Mouse (Mus musculus) midbrain, embryonic 16.5 days (tissue): ENCODE measurements around the gene Fam187b. TPM values are rescaled to one million over a fixed set of nuclear protein-coding genes. Genes with fewer than 3 reads are reported as not detected.
"Not testable (repeated sequence)": the region's sequence is repeated elsewhere in the genome, so short reads cannot be mapped to it uniquely, and the experiment has no call there.

Source experiments
- ATAC-seq: fragments of 200-750 bp; cut with Nextera tagmentation; 2 replicates; pipeline ENCODE4 v1.8.0; 2017; ENCODE audit warnings: moderate TSS enrichment
- H3K27ac ChIP-seq: fragments of 300-500 bp; sonication (generic); 2 replicates; pipeline ENCODE4 v1.5.1; 2014; ENCODE audit warnings: mild to moderate bottlenecking, low read length, mixed read lengths
- H3K27me3 ChIP-seq: fragments of 300-500 bp; sonication (generic); 2 replicates; pipeline ENCODE4 v1.6.1; 2014; ENCODE audit warnings: low read depth, low read length, mixed read lengths; ENCODE audit not compliant: control insufficient read depth, insufficient read depth
- H3K36me3 ChIP-seq: fragments of 300-500 bp; sonication (generic); 2 replicates; pipeline ENCODE4 v1.6.1; 2014; ENCODE audit warnings: mild to moderate bottlenecking, low read length, moderate library complexity, mixed read lengths; ENCODE audit not compliant: control insufficient read depth, insufficient read depth
- H3K4me1 ChIP-seq: fragments of 300-500 bp; sonication (generic); 2 replicates; pipeline ENCODE4 v1.6.1; 2014; ENCODE audit warnings: mild to moderate bottlenecking, low read length, mixed read lengths; ENCODE audit not compliant: control insufficient read depth, insufficient read depth
- H3K4me2 ChIP-seq: fragments of 300-500 bp; sonication (generic); 2 replicates; pipeline ENCODE4 v1.6.1; 2014; ENCODE audit warnings: mild to moderate bottlenecking, low read length, mixed read lengths
- H3K4me3 ChIP-seq: fragments of 300-500 bp; sonication (generic); 2 replicates; pipeline ENCODE4 v1.5.1; 2014; ENCODE audit warnings: low read depth, mild to moderate bottlenecking, low read length, moderate library complexity, mixed read lengths
- H3K9ac ChIP-seq: fragments of 300-500 bp; sonication (generic); 2 replicates; pipeline ENCODE4 v1.6.1; 2014; ENCODE audit warnings: low read depth, low read length, mixed read lengths
- H3K9me3 ChIP-seq: fragments of 300-500 bp; sonication (generic); replicated peaks from 2 replicates; pipeline ENCODE4 v1.6.1; 2014; ENCODE audit warnings: mild to moderate bottlenecking, low read length, mixed read lengths; ENCODE audit not compliant: control insufficient read depth, poor library complexity, severe bottlenecking
- WGBS: fragments of 180-500 bp; shearing (Covaris S2); extraction: QIAGEN DNeasy Blood & Tissue Kit; methylation state at CpG from one replicate; pipeline ENCODE4 v1.1.7; 2014; 5-methylcytosine and 5-hydroxymethylcytosine counted together
- polyA plus RNA-seq: library from polyadenylated mRNA; unstranded; fragments of >200 nt; fragmentation: Nextera tagmentation; extraction: Ambion mirVana; gene quantifications from 2 replicates; pipeline ENCODE4 v1.2.1, GENCODE M21; 2015

Fam187b gene
- polyA plus RNA-seq, 1 experiment from 2014 or later = 0.84 TPM

- H3K4me1 ChIP-seq, H3K9me3 ChIP-seq, H3K27me3 ChIP-seq, H3K4me2 ChIP-seq, H3K4me3 ChIP-seq, H3K27ac ChIP-seq, H3K36me3 ChIP-seq, H3K9ac ChIP-seq: not testable (repeated sequence)
- 88% methylated on average over 7 of the region's 7 CpGs for WGBS
- 0 out of 2 replicates have a peak, but pooled peaks have one; percentile 23 for ATAC-seq
Observed at GRCm38 (mm10) chr7:30945466-30945865, 28.1 kb upstream of the Fam187b start.

GRCm38 (mm10) chr7:30945876-30946275 lies 27.7 kb upstream of the Fam187b start:
- WGBS = 94% methylated on average over 7 of the region's 7 CpGs
- no peaks in the 10 kb centered on the region for H3K9me3 ChIP-seq
- H3K9ac ChIP-seq = no peak overlapping the region
- H3K4me3 ChIP-seq = no peak overlapping the region
- H3K4me2 ChIP-seq = no peak overlapping the region
- H3K36me3 ChIP-seq = peaks cover 2% of the 10 kb centered on the region
- H3K4me1 ChIP-seq = no peaks in the 10 kb centered on the region
- H3K27ac ChIP-seq = no peak overlapping the region
- 0 out of 2 replicates have a peak, but pooled peaks have one; percentile 33 for ATAC-seq
- no peaks in the 10 kb centered on the region for H3K27me3 ChIP-seq

- WGBS = 97% methylated on average over 3 of the region's 3 CpGs
- ATAC-seq, H3K27ac ChIP-seq, H3K4me2 ChIP-seq, H3K4me1 ChIP-seq, H3K9ac ChIP-seq, H3K27me3 ChIP-seq, H3K4me3 ChIP-seq, H3K9me3 ChIP-seq: not testable (repeated sequence)
- H3K36me3 ChIP-seq = peaks cover 23% of the 10 kb centered on the region
Observed at GRCm38 (mm10) chr7:30949902-30950301, 23.7 kb upstream of the Fam187b start.

- 97% methylated on average over 16 of the region's 16 CpGs for WGBS
- ATAC-seq = no peak
- H3K9me3 ChIP-seq = no peaks in the 10 kb centered on the region
- no peaks in the 10 kb centered on the region for H3K27me3 ChIP-seq
- peaks cover 25% of the 10 kb centered on the region for H3K36me3 ChIP-seq
- H3K9ac ChIP-seq = no peak overlapping the region
- no peak overlapping the region for H3K27ac ChIP-seq
- no peak overlapping the region for H3K4me2 ChIP-seq
- H3K4me1 ChIP-seq = peaks cover 12% of the 10 kb centered on the region
- H3K4me3 ChIP-seq = no peak overlapping the region
Observed at GRCm38 (mm10) chr7:30952441-30953265, 20.9 kb upstream of the Fam187b start.

- no peaks in the 10 kb centered on the region for H3K9me3 ChIP-seq
- H3K4me3 ChIP-seq = no peak overlapping the region
- H3K9ac ChIP-seq = no peak overlapping the region
- ATAC-seq = no peak
- H3K4me2 ChIP-seq = no peak overlapping the region
- peaks cover 25% of the 10 kb centered on the region for H3K36me3 ChIP-seq
- H3K27me3 ChIP-seq = no peaks in the 10 kb centered on the region
- WGBS = 94% methylated on average over 6 of the region's 6 CpGs
- H3K4me1 ChIP-seq = peaks cover 19% of the 10 kb centered on the region
- no peak overlapping the region for H3K27ac ChIP-seq
Observed at GRCm38 (mm10) chr7:30953459-30953858, 20.1 kb upstream of the Fam187b start.

DNA sequence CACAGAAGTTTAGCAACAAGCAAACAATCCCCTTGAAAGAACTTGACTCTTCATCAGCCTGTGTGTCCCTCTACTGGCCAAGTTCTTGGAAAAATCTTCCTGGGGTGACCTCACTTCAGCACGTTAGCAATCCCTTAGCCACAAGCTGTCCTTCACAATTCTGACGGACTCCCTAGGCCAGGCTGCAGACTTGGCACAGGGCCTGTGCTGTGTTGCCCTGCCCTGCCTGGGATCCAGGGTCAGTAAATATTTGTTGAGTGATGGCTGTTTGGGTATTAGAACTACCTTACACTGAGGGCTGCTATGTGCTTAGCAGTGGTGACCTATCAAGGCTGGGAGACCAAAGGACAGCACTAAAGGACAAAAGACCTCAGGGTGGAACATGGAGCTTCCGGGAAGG lies 19.6 kb upstream of the Fam187b start:
- H3K9me3 ChIP-seq = no peaks in the 10 kb centered on the region
- WGBS = 85% methylated on average over 3 of the region's 3 CpGs
- H3K4me3 ChIP-seq = no peak overlapping the region
- H3K27me3 ChIP-seq = no peaks in the 10 kb centered on the region
- H3K9ac ChIP-seq = no peak overlapping the region
- H3K4me1 ChIP-seq = peaks cover 24% of the 10 kb centered on the region
- no peak overlapping the region for H3K27ac ChIP-seq
- H3K36me3 ChIP-seq = peaks cover 25% of the 10 kb centered on the region
- no peak overlapping the region for H3K4me2 ChIP-seq
- no peak for ATAC-seq

DNA sequence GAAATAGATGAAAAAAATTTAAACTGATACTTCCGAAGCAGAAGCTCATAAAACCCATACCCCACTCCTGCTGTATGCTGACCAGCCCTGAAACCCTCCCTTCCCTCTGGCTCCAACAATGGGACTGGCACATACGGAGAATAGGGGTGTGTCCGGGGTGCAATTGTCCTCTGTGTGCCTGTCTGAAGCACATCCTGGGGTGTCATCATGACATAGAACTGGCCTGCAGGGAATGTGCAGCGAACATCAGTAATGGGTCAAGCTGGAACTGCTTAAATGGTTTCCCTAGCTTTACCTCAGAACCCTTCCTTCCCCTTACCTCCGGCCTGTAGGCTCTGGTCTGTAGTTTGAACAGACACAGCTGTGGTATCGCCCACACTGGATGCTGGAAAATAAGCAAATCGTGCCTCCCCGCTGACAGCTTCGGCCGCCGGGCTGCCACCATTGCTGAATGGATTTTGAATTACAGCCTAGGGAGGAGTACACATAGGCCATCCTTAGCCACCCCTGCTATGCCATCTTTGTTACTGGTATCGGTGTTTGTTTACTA lies 18.5 kb upstream of the Fam187b start:
- Histone ChIP-seq H3K4me2 (peak overlapping the region; percentile 94), H3K4me3 (peak overlapping the region; percentile 90), H3K9me3 (no peaks in the 10 kb centered on the region), H3K36me3 (peaks cover 22% of the 10 kb centered on the region), H3K4me1 (peaks cover 24% of the 10 kb centered on the region), H3K9ac (peak overlapping the region; percentile 99), H3K27me3 (no peaks in the 10 kb centered on the region), H3K27ac (peak overlapping the region; percentile 99)
- ATAC-seq = no peak
- 88% methylated on average over 12 of the region's 12 CpGs for WGBS

GRCm38 (mm10) chr7:30955584-30956356 lies 17.8 kb upstream of the Fam187b start:
- Histone ChIP-seq H3K4me1 (peaks cover 24% of the 10 kb centered on the region), H3K27ac (peak overlapping the region; percentile 99), H3K36me3 (peaks cover 22% of the 10 kb centered on the region), H3K4me2 (peak overlapping the region; percentile 94), H3K27me3 (no peaks in the 10 kb centered on the region), H3K9ac (peak overlapping the region; percentile 99), H3K4me3 (peak overlapping the region; percentile 90), H3K9me3 (no peaks in the 10 kb centered on the region)
- ATAC-seq = peak; percentile 72
- WGBS = under 1% methylated on average over 40 of the region's 64 CpGs
